Mouse (Mus musculus): ENCODE results near the gene Cpne4. TPM values are rescaled to one million over a fixed set of nuclear protein-coding genes. Genes with fewer than 3 reads are reported as not detected.
A peak's percentile ranks its signal among the peaks of the same experiment; 100 is the strongest.

Cpne4 gene
- total and polyA plus RNA-seq, 3 experiments: not detected

- H3K9ac ChIP-seq (ENCODE audit: insufficient read depth, low read depth): no peak overlapping the region
- no peak overlapping the region for H3K4me2 ChIP-seq (ENCODE audit: insufficient read depth, low read depth, poor library complexity, severe bottlenecking)
- TF ChIP-seq PAX5 (IDR thresholded peaks at IDR 0.05; ENCODE audit: low read length) (no peak), POLR2AphosphoS2 (IDR thresholded peaks at IDR 0.05; ENCODE audit: low read depth, low read length) (no peak), RCOR1 (conservative IDR thresholded peaks at IDR 0.05; ENCODE audit: low read depth, low read length) (no peak), E2F4 (IDR thresholded peaks at IDR 0.05; ENCODE audit: insufficient replicate concordance, low read depth, low read length) (no peak), MAX (IDR thresholded peaks at IDR 0.05; ENCODE audit: low read length) (no peak), USF2 (conservative IDR thresholded peaks at IDR 0.05; ENCODE audit: low read depth, low read length) (no peak), GABPA (IDR thresholded peaks at IDR 0.05; ENCODE audit: insufficient replicate concordance, low read depth, low read length) (no peak), CTCF (conservative IDR thresholded peaks at IDR 0.05 in 1 of 2, IDR thresholded peaks at IDR 0.05 in 1 of 2; ENCODE audit: low read depth in 2 of 2, low read length in 2 of 2) (peak in 1 of 2 experiments; percentile 54; a peak in 2 of 4 replicates), TBP (conservative IDR thresholded peaks at IDR 0.05; ENCODE audit: low read depth, low read length) (no peak), ELF1 (IDR thresholded peaks at IDR 0.05; ENCODE audit: low read depth, low read length) (no peak), JUN (IDR thresholded peaks at IDR 0.05; ENCODE audit: insufficient read depth, low read depth, low read length) (no peak), HCFC1 (IDR thresholded peaks at IDR 0.05; ENCODE audit: low read depth, low read length) (no peak), CHD2 (IDR thresholded peaks at IDR 0.05; ENCODE audit: low read length) (no peak), SMC3 (IDR thresholded peaks at IDR 0.05; ENCODE audit: low read depth, low read length) (peak; percentile 38), ZKSCAN1 (IDR thresholded peaks at IDR 0.05; ENCODE audit: borderline replicate concordance, low read depth, low read length) (no peak), EP300 (IDR thresholded peaks at IDR 0.05; ENCODE audit: low read length) (no peak), ZNF384 (IDR thresholded peaks at IDR 0.05; ENCODE audit: low read depth, low read length) (peak; percentile 33; the same call in 1 of the 2 replicates), RAD21 (IDR thresholded peaks at IDR 0.05; ENCODE audit: low read depth, low read length) (peak; percentile 37), NRF1 (IDR thresholded peaks at IDR 0.05; ENCODE audit: low read depth, low read length) (no peak), TCF12 (IDR thresholded peaks at IDR 0.05; ENCODE audit: low read depth, low read length) (no peak), ETS1 (conservative IDR thresholded peaks at IDR 0.05; ENCODE audit: low read depth, low read length) (no peak), NELFE (IDR thresholded peaks at IDR 0.05; ENCODE audit: low read depth, low read length) (no peak)
- H3K9me3 ChIP-seq (replicated peaks; ENCODE audit: low read length): no peaks in the 10 kb centered on the region
- H3K27me3 ChIP-seq (replicated peaks): peaks cover 72% of the 10 kb centered on the region
- no peak overlapping the region for H3K27ac ChIP-seq (ENCODE audit: insufficient read depth, low read depth)
- no peaks in the 10 kb centered on the region for H3K79me2 ChIP-seq (replicated peaks; ENCODE audit: control insufficient read depth, extremely low read depth, insufficient read depth, poor library complexity, severe bottlenecking)
- no peaks in the 10 kb centered on the region for H3K4me1 ChIP-seq (ENCODE audit: control insufficient read depth in 1 of 2, insufficient read depth in 2 of 2)
- in situ Hi-C loops (cut with MboI; ENCODE audit: low pct_ligation_motif_present, low pct_unique_long_range_greater_than_20kb, low sequenced_read_pairs): no loop called here
- dilution Hi-C loops (cut with MboI; ENCODE audit: extremely low pct_ligation_motif_present, extremely low pct_unique_long_range_greater_than_20kb, low sequenced_read_pairs): no loop called here
- H3K36me3 ChIP-seq (replicated peaks in 1 of 2; ENCODE audit: control insufficient read depth in 1 of 2, insufficient read depth in 1 of 2, low read length in 1 of 2): no peaks in the 10 kb centered on the region
- DNase-seq (ENCODE audit: extremely low read depth): peak; percentile 7
- no peak overlapping the region for H3K4me3 ChIP-seq (replicated peaks in 1 of 3; ENCODE audit: low read depth in 2 of 3, low read length in 2 of 3, poor library complexity in 1 of 3)
Measured at GRCm38 (mm10) chr9:104565815-104566214, 18.7 kb downstream of the Cpne4 start.

GRCm38 (mm10) chr9:104566468-104566867 is 19.4 kb downstream of the Cpne4 start:
- H3K4me3 ChIP-seq (replicated peaks in 1 of 3; ENCODE audit: low read depth in 2 of 3, low read length in 2 of 3, poor library complexity in 1 of 3): no peak overlapping the region
- no peaks in the 10 kb centered on the region for H3K36me3 ChIP-seq (replicated peaks in 1 of 2; ENCODE audit: control insufficient read depth in 1 of 2, insufficient read depth in 1 of 2, low read length in 1 of 2)
- in situ Hi-C loops (cut with MboI; ENCODE audit: low pct_ligation_motif_present, low pct_unique_long_range_greater_than_20kb, low sequenced_read_pairs): no loop called here
- H3K79me2 ChIP-seq (replicated peaks; ENCODE audit: control insufficient read depth, extremely low read depth, insufficient read depth, poor library complexity, severe bottlenecking): no peaks in the 10 kb centered on the region
- H3K27me3 ChIP-seq (replicated peaks): peaks cover 78% of the 10 kb centered on the region
- TF ChIP-seq BHLHE40 (IDR thresholded peaks at IDR 0.05; ENCODE audit: low read depth, low read length): no peak
- TF ChIP-seq ZC3H11A (IDR thresholded peaks at IDR 0.05; ENCODE audit: low read depth, low read length): no peak
- TF ChIP-seq HCFC1 (IDR thresholded peaks at IDR 0.05; ENCODE audit: low read depth, low read length): no peak
- TF ChIP-seq CHD2 (IDR thresholded peaks at IDR 0.05; ENCODE audit: low read length): no peak
- no peak for TF ChIP-seq USF1 (IDR thresholded peaks at IDR 0.05; ENCODE audit: low read depth, low read length)
- no peak for TF ChIP-seq ZMIZ1 (IDR thresholded peaks at IDR 0.05; ENCODE audit: low read depth, low read length)
- no peak for TF ChIP-seq KAT2A (IDR thresholded peaks at IDR 0.05; ENCODE audit: insufficient replicate concordance, low read length)
- TF ChIP-seq GABPA (IDR thresholded peaks at IDR 0.05; ENCODE audit: insufficient replicate concordance, low read depth, low read length): no peak
- no peak for TF ChIP-seq JUN (IDR thresholded peaks at IDR 0.05; ENCODE audit: insufficient read depth, low read depth, low read length)
- TF ChIP-seq TBP (conservative IDR thresholded peaks at IDR 0.05; ENCODE audit: low read depth, low read length): no peak
- no peak for TF ChIP-seq RCOR1 (conservative IDR thresholded peaks at IDR 0.05; ENCODE audit: low read depth, low read length)
- no peak for TF ChIP-seq MYC (IDR thresholded peaks at IDR 0.05; ENCODE audit: low read depth, low read length)
- no peak for TF ChIP-seq MAZ (IDR thresholded peaks at IDR 0.05; ENCODE audit: low read depth, low read length)
- DNase-seq (ENCODE audit: extremely low read depth): no peak
- dilution Hi-C loops (cut with MboI; ENCODE audit: extremely low pct_ligation_motif_present, extremely low pct_unique_long_range_greater_than_20kb, low sequenced_read_pairs): no loop called here
- H3K27ac ChIP-seq (ENCODE audit: insufficient read depth, low read depth): no peak overlapping the region
- H3K9ac ChIP-seq (ENCODE audit: insufficient read depth, low read depth): no peak overlapping the region
- no peaks in the 10 kb centered on the region for H3K9me3 ChIP-seq (replicated peaks; ENCODE audit: low read length)
- H3K4me1 ChIP-seq (ENCODE audit: control insufficient read depth in 1 of 2, insufficient read depth in 2 of 2): no peaks in the 10 kb centered on the region
- H3K4me2 ChIP-seq (ENCODE audit: insufficient read depth, low read depth, poor library complexity, severe bottlenecking): no peak overlapping the region
